Mouse (Mus musculus) embryonic facial prominence, embryonic 13.5 days (tissue): ENCODE results near the gene Cers5. TPM values are rescaled to one million over a fixed set of nuclear protein-coding genes. Genes with fewer than 3 reads are reported as not detected.

Experiments used
- polyA plus RNA-seq: library from polyadenylated mRNA; unstranded; fragments of >200 nt; fragmentation: Nextera tagmentation; extraction: Ambion mirVana; gene quantifications from 2 replicates; pipeline ENCODE4 v1.2.1, GENCODE M21; 2015

The Cers5 gene
- polyA plus RNA-seq, 1 experiment from 2014 or later = 70.8 TPM

Other genes starting within 250 kb of the Cers5 start
- gene Faim2, start 244.7 kb downstream of the Cers5 start, polyA plus RNA-seq = 0.14 and 0.50 TPM in 2 replicates
- not detected in 2 replicates for gene Aqp2, start 193.8 kb downstream of the Cers5 start, polyA plus RNA-seq
- 0.24 and 1.2 TPM in 2 replicates for gene Aqp5, start 182.1 kb downstream of the Cers5 start, polyA plus RNA-seq
- not detected in 2 replicates for gene Aqp6, start 171.5 kb downstream of the Cers5 start, polyA plus RNA-seq
- 131 and 132 TPM in 2 replicates for gene Racgap1, start 121.2 kb downstream of the Cers5 start, polyA plus RNA-seq
- 3.3 and 4.2 TPM in 2 replicates for gene Asic1, start 102.5 kb downstream of the Cers5 start, polyA plus RNA-seq
- 55.0 and 73.1 TPM in 2 replicates for gene Smarcd1, start 70.8 kb downstream of the Cers5 start, polyA plus RNA-seq
- not detected in 2 replicates for gene Gm17349, start 67.4 kb downstream of the Cers5 start, polyA plus RNA-seq
- gene Gpd1, start 55.4 kb downstream of the Cers5 start, polyA plus RNA-seq = 0.37 and 1.0 TPM in 2 replicates
- gene Cox14, start 47.3 kb downstream of the Cers5 start, polyA plus RNA-seq = 144 and 179 TPM in 2 replicates
- gene Lima1, start 102.6 kb upstream of the Cers5 start, polyA plus RNA-seq = 98.4 and 105 TPM in 2 replicates
- gene Fam186a, start 194.2 kb upstream of the Cers5 start, polyA plus RNA-seq = 0.13 TPM in 1 of 2 replicates, not detected in the other
- gene Larp4, start 197.2 kb upstream of the Cers5 start, polyA plus RNA-seq = 29.4 and 31.6 TPM in 2 replicates